Mouse (Mus musculus): ENCODE measurements around the gene Rps6kb2. TPM values are rescaled to one million over a fixed set of nuclear protein-coding genes. Genes with fewer than 3 reads are reported as not detected.
"Not testable (repeated sequence)": the region's sequence is repeated elsewhere in the genome, so short reads cannot be mapped to it uniquely, and the experiment has no call there.

Rps6kb2 gene
- polyA plus RNA-seq, 1 experiment from 2014 or later = 42.4 TPM

- 61% methylated on average over 6 of the region's 6 CpGs for WGBS
- Histone ChIP-seq H3K9me3 (replicated peaks; ENCODE audit: low read length) (no peaks in the 10 kb centered on the region), H3K9ac (ENCODE audit: low read depth, low read length) (no peak overlapping the region), H3K4me2 (ENCODE audit: low read length) (no peak overlapping the region), H3K27ac (no peak overlapping the region), H3K36me3 (ENCODE audit: insufficient read depth, low read length) (no peaks in the 10 kb centered on the region), H3K27me3 (ENCODE audit: insufficient read depth, low read length) (no peaks in the 10 kb centered on the region), H3K4me1 (replicated peaks; ENCODE audit: insufficient read depth, low read length) (no peaks in the 10 kb centered on the region), H3K4me3 (replicated peaks; ENCODE audit: low read depth, low read length) (no peak overlapping the region)
- TF ChIP-seq CTCF (IDR thresholded peaks at IDR 0.05; ENCODE audit: low read depth) = no peak
- DNase-seq (ENCODE audit: low spot score) (no peak), ATAC-seq (replicated peaks; ENCODE audit: low FRiP score, low read depth) (no peak)
These were observed 23.0 kb downstream of the Rps6kb2 start for GRCm38 (mm10) chr19:4140147-4140546.

- ATAC-seq (replicated peaks; ENCODE audit: low FRiP score, low read depth) = no peak
- H3K9me3 ChIP-seq (replicated peaks; ENCODE audit: low read length) = no peaks in the 10 kb centered on the region
These were observed 23.7 kb downstream of the Rps6kb2 start, which contains the start of gene Gpr152 for GRCm38 (mm10) chr19:4139446-4139845. Gpr152 (plus strand) TSS chr19:4139787.

GRCm38 (mm10) chr19:4137913-4138312 lies 25.2 kb downstream of the Rps6kb2 start:
- TF ChIP-seq CTCF (IDR thresholded peaks at IDR 0.05; ENCODE audit: low read depth) = no peak
- Histone ChIP-seq H3K9ac (ENCODE audit: low read depth, low read length) (no peak overlapping the region), H3K36me3 (ENCODE audit: insufficient read depth, low read length) (no peaks in the 10 kb centered on the region), H3K27ac (no peak overlapping the region), H3K4me1 (replicated peaks; ENCODE audit: insufficient read depth, low read length) (no peaks in the 10 kb centered on the region), H3K27me3 (ENCODE audit: insufficient read depth, low read length) (no peaks in the 10 kb centered on the region), H3K9me3 (replicated peaks; ENCODE audit: low read length) (no peaks in the 10 kb centered on the region), H3K4me2 (ENCODE audit: low read length) (no peak overlapping the region), H3K4me3 (replicated peaks; ENCODE audit: low read depth, low read length) (no peak overlapping the region)
- DNase-seq (ENCODE audit: low spot score) (no peak), ATAC-seq (replicated peaks; ENCODE audit: low FRiP score, low read depth) (no peak)
- WGBS = 74% methylated on average over 5 of the region's 5 CpGs

More at GRCm38 (mm10) chr19:4139446-4139845, 23.7 kb downstream of the Rps6kb2 start, which contains the start of gene Gpr152:
- Histone ChIP-seq H3K27ac (no peak within 1 kb of the TSS), H3K36me3 (ENCODE audit: insufficient read depth, low read length) (no peaks in the 10 kb centered on the region), H3K4me3 (replicated peaks; ENCODE audit: low read depth, low read length) (no peak within 1 kb of the TSS), H3K4me2 (ENCODE audit: low read length) (no peak within 1 kb of the TSS), H3K4me1 (replicated peaks; ENCODE audit: insufficient read depth, low read length) (no peaks in the 10 kb centered on the region), H3K9ac (ENCODE audit: low read depth, low read length) (0 out of 2 replicates have a peak within 1 kb of the TSS, but pooled peaks have one; percentile 8), H3K27me3 (ENCODE audit: insufficient read depth, low read length) (no peaks in the 10 kb centered on the region)
- no peak for DNase-seq (ENCODE audit: low spot score)
- TF ChIP-seq CTCF (IDR thresholded peaks at IDR 0.05; ENCODE audit: low read depth) = no peak
- WGBS = 81% methylated on average over 2 of the region's 2 CpGs

GRCm38 (mm10) chr19:4136463-4136862 lies 26.7 kb downstream of the Rps6kb2 start:
- Histone ChIP-seq H3K4me2 (ENCODE audit: low read length) (no peak overlapping the region), H3K36me3 (ENCODE audit: insufficient read depth, low read length) (peaks cover 10% of the 10 kb centered on the region; the same call in 1 of the 2 replicates), H3K4me3 (replicated peaks; ENCODE audit: low read depth, low read length) (no peak overlapping the region), H3K9ac (ENCODE audit: low read depth, low read length) (no peak overlapping the region), H3K27me3 (ENCODE audit: insufficient read depth, low read length) (no peaks in the 10 kb centered on the region), H3K4me1 (replicated peaks; ENCODE audit: insufficient read depth, low read length) (no peaks in the 10 kb centered on the region), H3K27ac (no peak overlapping the region), H3K9me3 (replicated peaks; ENCODE audit: low read length) (no peaks in the 10 kb centered on the region)
- DNase-seq (ENCODE audit: low spot score) = no peak
- WGBS = 81% methylated on average over 5 of the region's 5 CpGs
- TF ChIP-seq CTCF (IDR thresholded peaks at IDR 0.05; ENCODE audit: low read depth) = peak; percentile 22; the same call in 1 of the 2 replicates
- ATAC-seq (replicated peaks; ENCODE audit: low FRiP score, low read depth) = no peak

- H3K36me3 ChIP-seq (ENCODE audit: insufficient read depth, low read length) = peaks cover 15% of the 10 kb centered on the region; the same call in 1 of the 2 replicates
- H3K27ac ChIP-seq; H3K4me2 ChIP-seq (ENCODE audit: low read length); H3K9me3 ChIP-seq (replicated peaks; ENCODE audit: low read length); H3K9ac ChIP-seq (ENCODE audit: low read depth, low read length); H3K27me3 ChIP-seq (ENCODE audit: insufficient read depth, low read length); H3K4me1 ChIP-seq (replicated peaks; ENCODE audit: insufficient read depth, low read length); DNase-seq (ENCODE audit: low spot score); H3K4me3 ChIP-seq (replicated peaks; ENCODE audit: low read depth, low read length): not testable (repeated sequence)
- peak; percentile 61 for TF ChIP-seq CTCF (IDR thresholded peaks at IDR 0.05; ENCODE audit: low read depth)
- ATAC-seq (replicated peaks; ENCODE audit: low FRiP score, low read depth) = 0 out of 2 replicates have a peak, but pooled peaks have one; percentile 12
- WGBS = 22% methylated on average over 8 of the region's 8 CpGs
These were observed 27.2 kb downstream of the Rps6kb2 start for GRCm38 (mm10) chr19:4135963-4136345.

GRCm38 (mm10) chr19:4135229-4135962 lies 27.8 kb downstream of the Rps6kb2 start:
- ATAC-seq (replicated peaks; ENCODE audit: low FRiP score, low read depth); H3K4me3 ChIP-seq (replicated peaks; ENCODE audit: low read depth, low read length); H3K4me2 ChIP-seq (ENCODE audit: low read length); H3K27me3 ChIP-seq (ENCODE audit: insufficient read depth, low read length); H3K9ac ChIP-seq (ENCODE audit: low read depth, low read length); H3K27ac ChIP-seq; H3K9me3 ChIP-seq (replicated peaks; ENCODE audit: low read length); H3K4me1 ChIP-seq (replicated peaks; ENCODE audit: insufficient read depth, low read length); DNase-seq (ENCODE audit: low spot score): not testable (repeated sequence)
- 70% methylated on average over 6 of the region's 6 CpGs for WGBS
- peaks cover 15% of the 10 kb centered on the region; the same call in 1 of the 2 replicates for H3K36me3 ChIP-seq (ENCODE audit: insufficient read depth, low read length)

Data from kidney, postnatal 0 days (tissue).